Mouse (Mus musculus) MEL (cell line): ENCODE measurements around the gene Kif26a. TPM values are rescaled to one million over a fixed set of nuclear protein-coding genes. Genes with fewer than 3 reads are reported as not detected.

Experiments
- DNase-seq: peaks from one replicate; pipeline ENCODE4 v3.0.0; 2011; ENCODE audit warnings: low read depth, low spot score
- H3K27ac ChIP-seq: 2 replicates; pipeline ENCODE4 v1.5.1; 2012; ENCODE audit warnings: low read depth, mild to moderate bottlenecking, control low read depth, low read length, moderate library complexity; ENCODE audit not compliant: control insufficient read depth
- H3K27me3 ChIP-seq, 2 experiments: fragments of 150-350 bp in 1 of 2; sonication (generic) in 1 of 2; 2 replicates each; pipeline ENCODE4 v1.6.1; 2012; ENCODE audit warnings: low read length in 2 of 2, mild to moderate bottlenecking in 2 of 2, improper control_type of control experiment in 1 of 2, moderate library complexity in 1 of 2; ENCODE audit not compliant: insufficient read depth in 2 of 2, control insufficient read depth in 1 of 2
- H3K36me3 ChIP-seq, 2 experiments: 2 replicates each; pipeline ENCODE4 v1.6.1; 2012 to 2014; ENCODE audit warnings: low read length in 2 of 2, improper control_type of control experiment in 1 of 2, inconsistent platforms in 1 of 2, mild to moderate bottlenecking in 1 of 2; ENCODE audit not compliant: insufficient read depth in 2 of 2, control insufficient read depth in 1 of 2
- H3K4me1 ChIP-seq, 2 experiments: fragments of 150-350 bp in 1 of 2; sonication (generic) in 1 of 2; 2 replicates each; pipeline ENCODE4 v1.6.1; 2012; ENCODE audit warnings: low read length in 2 of 2, improper control_type of control experiment in 1 of 2, mild to moderate bottlenecking in 1 of 2; ENCODE audit not compliant: insufficient read depth in 2 of 2, control insufficient read depth in 1 of 2
- H3K4me3 ChIP-seq, 2 experiments: fragments of 150-350 bp in 1 of 2; sonication (generic) in 1 of 2; 2 replicates each; pipeline ENCODE4 v1.5.1; 2012; ENCODE audit warnings: low read depth in 2 of 2, low read length in 2 of 2, mild to moderate bottlenecking in 2 of 2, moderate library complexity in 2 of 2, control low read depth in 1 of 2, improper control_type of control experiment in 1 of 2; ENCODE audit not compliant: control insufficient read depth in 1 of 2, insufficient read depth in 1 of 2
- H3K79me2 ChIP-seq: 2 replicates; pipeline ENCODE4 v1.6.1; 2012; ENCODE audit warnings: mild to moderate bottlenecking, low read length, moderate library complexity; ENCODE audit not compliant: control insufficient read depth, poor library complexity, insufficient read depth
- H3K9ac ChIP-seq: 2 replicates; pipeline ENCODE4 v1.6.1; 2012; ENCODE audit warnings: low read depth, mild to moderate bottlenecking, control low read depth, low read length, moderate library complexity; ENCODE audit not compliant: control insufficient read depth, poor library complexity, severe bottlenecking
- H3K9me3 ChIP-seq: fragments of 150-350 bp; sonication (generic); replicated peaks from 2 replicates; pipeline ENCODE4 v1.6.1; 2012; ENCODE audit warnings: mild to moderate bottlenecking, low read length, improper control_type of control experiment, moderate library complexity; ENCODE audit not compliant: insufficient read depth
- BHLHE40 ChIP-seq: IDR thresholded peaks from 2 replicates; pipeline ENCODE4 v1.6.1; 2012; ENCODE audit warnings: low read depth, mild to moderate bottlenecking, inconsistent platforms, low read length, improper control_type of control experiment, borderline replicate concordance
- CHD1 ChIP-seq: IDR thresholded peaks from 2 replicates; pipeline ENCODE4 v1.6.1; 2012; ENCODE audit warnings: low read depth, mild to moderate bottlenecking, inconsistent platforms, low read length, improper control_type of control experiment
- E2F4 ChIP-seq: IDR thresholded peaks from 2 replicates; pipeline ENCODE4 v1.6.1; 2011; ENCODE audit warnings: low read depth, low read length, improper control_type of control experiment, borderline replicate concordance
- ELF1 ChIP-seq: IDR thresholded peaks from 2 replicates; pipeline ENCODE4 v1.6.1; 2014; ENCODE audit warnings: low read depth, mild to moderate bottlenecking, inconsistent platforms, low read length, improper control_type of control experiment, moderate library complexity
- KAT2A ChIP-seq: conservative IDR thresholded peaks from 2 replicates; pipeline ENCODE4 v1.6.1; 2012; ENCODE audit warnings: low read depth, low read length, improper control_type of control experiment, inconsistent platforms
- MAX ChIP-seq: IDR thresholded peaks from 2 replicates; pipeline ENCODE4 v1.6.1; 2011; ENCODE audit warnings: low read length, improper control_type of control experiment
- MAZ ChIP-seq: IDR thresholded peaks from 2 replicates; pipeline ENCODE4 v1.6.1; 2012; ENCODE audit warnings: low read depth, mild to moderate bottlenecking, inconsistent platforms, low read length, improper control_type of control experiment
- MYC ChIP-seq: IDR thresholded peaks from 2 replicates; pipeline ENCODE4 v1.6.1; 2011; ENCODE audit warnings: low read depth, mild to moderate bottlenecking, low read length, improper control_type of control experiment, moderate library complexity
- NRF1 ChIP-seq: IDR thresholded peaks from 2 replicates; pipeline ENCODE4 v1.6.1; 2014; ENCODE audit warnings: low read depth, mild to moderate bottlenecking, inconsistent platforms, low read length, improper control_type of control experiment, moderate library complexity; ENCODE audit not compliant: poor library complexity, insufficient read depth, severe bottlenecking
- RAD21 ChIP-seq: IDR thresholded peaks from 2 replicates; pipeline ENCODE4 v1.6.1; 2011; ENCODE audit warnings: mild to moderate bottlenecking, low read depth, low read length, improper control_type of control experiment
- TAL1 ChIP-seq: IDR thresholded peaks from 2 replicates; pipeline ENCODE4 v1.6.1; 2012; ENCODE audit warnings: mild to moderate bottlenecking, inconsistent platforms, low read length, moderate library complexity, mixed read lengths
- TBP ChIP-seq: IDR thresholded peaks from 2 replicates; pipeline ENCODE4 v1.8.0; 2011; ENCODE audit warnings: low read depth, low read length, improper control_type of control experiment
- TCF12 ChIP-seq: IDR thresholded peaks from 2 replicates; pipeline ENCODE4 v1.6.1; 2014; ENCODE audit warnings: low read depth, mild to moderate bottlenecking, inconsistent platforms, low read length, improper control_type of control experiment, moderate library complexity
- USF2 ChIP-seq, 2 experiments: IDR thresholded peaks; 2 replicates each; pipeline ENCODE4 v1.6.1; 2011 to 2012; ENCODE audit warnings: improper control_type of control experiment in 2 of 2, low read length in 2 of 2, borderline replicate concordance in 1 of 2, inconsistent platforms in 1 of 2, low read depth in 1 of 2, mild to moderate bottlenecking in 1 of 2; ENCODE audit not compliant: insufficient read depth in 1 of 2
- ZKSCAN1 ChIP-seq: IDR thresholded peaks from 2 replicates; pipeline ENCODE4 v1.6.1; 2012; ENCODE audit warnings: low read depth, mild to moderate bottlenecking, inconsistent platforms, low read length, improper control_type of control experiment, moderate library complexity
- ZMIZ1 ChIP-seq: IDR thresholded peaks from 2 replicates; pipeline ENCODE4 v1.6.1; 2012; ENCODE audit warnings: low read depth, mild to moderate bottlenecking, inconsistent platforms, low read length, improper control_type of control experiment, moderate library complexity
- ZNF384 ChIP-seq: IDR thresholded peaks from 2 replicates; pipeline ENCODE4 v1.6.1; 2012; ENCODE audit warnings: low read depth, mild to moderate bottlenecking, inconsistent platforms, low read length, improper control_type of control experiment
- polyA plus RNA-seq, 2 experiments: library from polyadenylated mRNA; stranded (reverse) in 1 of 2; unstranded in 1 of 2; fragments of >175 nt in 1 of 2; fragments of >200 nt in 1 of 2; gene quantifications; 2 replicates each; pipeline versions ENCODE4 v1.2.1 to v1.2.4; 2012; ENCODE audit warnings: low replicate concordance in 2 of 2, low read depth in 1 of 2; ENCODE audit not compliant: insufficient read length in 2 of 2, insufficient read depth in 1 of 2, missing spikeins in 1 of 2
- total RNA-seq: library from RNA; depleted of rRNA; stranded (reverse); fragments of 300-350 nt; gene quantifications from 2 replicates; pipeline ENCODE4 v1.2.3, GENCODE M21; 2012

The Kif26a gene
- total and polyA plus RNA-seq, 3 experiments, result 4.8 to 6.9 TPM; not detected in 1

DNA sequence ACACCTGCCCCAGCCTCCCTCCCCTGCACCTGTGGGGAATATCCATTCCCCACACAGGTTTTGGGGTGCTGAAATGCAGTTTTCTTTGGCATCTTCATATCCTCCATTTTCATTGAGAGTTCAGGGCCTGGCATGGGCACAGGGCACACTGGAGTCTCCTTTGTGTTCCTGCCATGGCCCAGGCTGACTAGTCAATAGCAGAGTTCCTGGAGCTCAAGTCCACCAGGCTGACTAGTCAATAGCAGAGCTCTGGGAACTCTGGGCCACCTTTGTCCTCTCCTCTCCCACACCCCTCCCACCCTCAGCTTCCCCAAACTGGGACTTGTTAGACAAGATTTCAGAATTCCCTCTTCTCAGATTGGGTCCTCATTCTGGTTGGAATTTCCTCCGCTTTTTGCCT lies 25.6 kb downstream of the Kif26a start:
- Histone ChIP-seq H3K4me3 (no peak overlapping the region), H3K9me3 (no peaks in the 10 kb centered on the region; the same call in 1 of the 2 replicates), H3K27me3 (no peaks in the 10 kb centered on the region), H3K36me3 (no peaks in the 10 kb centered on the region), H3K4me1 (no peaks in the 10 kb centered on the region), H3K79me2 (no peaks in the 10 kb centered on the region), H3K9ac (no peak overlapping the region), H3K27ac (no peak overlapping the region)
- no peak for DNase-seq
- TF ChIP-seq BHLHE40, result no peak

- Histone ChIP-seq H3K27me3 (no peaks in the 10 kb centered on the region), H3K36me3 (no peaks in the 10 kb centered on the region), H3K4me1 (no peaks in the 10 kb centered on the region), H3K9me3 (no peaks in the 10 kb centered on the region; the same call in 1 of the 2 replicates), H3K27ac (no peak overlapping the region), H3K9ac (no peak overlapping the region), H3K79me2 (no peaks in the 10 kb centered on the region), H3K4me3 (no peak overlapping the region)
- no peak for DNase-seq
- no peak for TF ChIP-seq MYC
- TF ChIP-seq MAZ, result no peak
- TF ChIP-seq NRF1, result no peak
- no peak for TF ChIP-seq CHD1
- TF ChIP-seq ZMIZ1, result no peak
- TF ChIP-seq ZNF384, result no peak
- no peak for TF ChIP-seq ELF1
- TF ChIP-seq MAX, result no peak
Observed at GRCm38 (mm10) chr12:112172214-112172613, 26.2 kb downstream of the Kif26a start.

DNA sequence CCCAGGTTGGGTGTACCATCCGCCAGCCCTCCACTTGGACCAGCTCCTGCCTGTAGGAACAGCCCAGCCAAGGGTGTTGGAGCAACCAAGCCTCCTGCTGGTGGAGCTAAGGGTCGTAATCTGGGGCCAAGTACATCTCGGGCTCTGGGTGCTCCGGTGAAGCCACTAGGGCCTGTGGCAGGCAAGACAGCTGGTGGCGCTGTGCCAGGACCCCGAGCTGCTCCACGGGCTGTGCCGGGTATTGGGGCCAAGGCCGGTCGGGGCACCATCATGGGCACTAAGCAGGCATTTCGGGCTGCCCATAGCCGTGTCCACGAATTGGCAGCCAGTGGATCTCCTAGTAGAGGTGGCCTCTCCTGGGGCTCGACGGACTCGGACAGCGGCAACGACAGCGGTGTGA lies 31.7 kb downstream of the Kif26a start:
- no peak overlapping the region for H3K4me3 ChIP-seq
- H3K9ac ChIP-seq, result no peak overlapping the region
- H3K4me1 ChIP-seq, result no peaks in the 10 kb centered on the region
- no peak overlapping the region for H3K27ac ChIP-seq
- H3K9me3 ChIP-seq, result peaks cover 11% of the 10 kb centered on the region; the same call in 1 of the 2 replicates
- H3K27me3 ChIP-seq, result no peaks in the 10 kb centered on the region
- no peak for DNase-seq
- no peaks in the 10 kb centered on the region for H3K36me3 ChIP-seq
- TF ChIP-seq TCF12, result no peak
- no peak for TF ChIP-seq RAD21
- no peak for TF ChIP-seq TBP
- TF ChIP-seq MAX, result no peak
- no peak for TF ChIP-seq USF2 (IDR thresholded peaks at IDR 0.05; ENCODE audit: borderline replicate concordance in 1 of 2, insufficient read depth in 1 of 2, low read depth in 1 of 2, low read length in 2 of 2)
- TF ChIP-seq E2F4, result no peak
- TF ChIP-seq KAT2A, result no peak
- TF ChIP-seq TAL1, result no peak
- no peak for TF ChIP-seq ZKSCAN1
- TF ChIP-seq, all 39 proteins: peak for 0
- H3K79me2 ChIP-seq, result no peaks in the 10 kb centered on the region
